Mouse (Mus musculus) embryonic stem cell, embryonic (primary cell): ENCODE results near the gene Rin2.

Experiments used
- CTCF ChIA-PET, 4 experiments: fragments of 300-600 bp in 2 of 4; fragments of 350-600 bp in 2 of 4; sonication (Branson Sonifier 250); formaldehyde crosslinking; loops; one replicate each; lab custom pipeline; 2022; ENCODE audit warnings: inconsistent platforms in 2 of 4; lab: Charles Lee
- POLR2A ChIA-PET, 4 experiments: fragments of 300-600 bp in 2 of 4; fragments of 350-600 bp in 2 of 4; sonication (Branson Sonifier 250); formaldehyde crosslinking; loops; one replicate each; lab custom pipeline; 2022; ENCODE audit warnings: antibody characterized with exemption in 4 of 4, inconsistent platforms in 1 of 4; lab: Charles Lee

The Rin2 gene

DNA sequence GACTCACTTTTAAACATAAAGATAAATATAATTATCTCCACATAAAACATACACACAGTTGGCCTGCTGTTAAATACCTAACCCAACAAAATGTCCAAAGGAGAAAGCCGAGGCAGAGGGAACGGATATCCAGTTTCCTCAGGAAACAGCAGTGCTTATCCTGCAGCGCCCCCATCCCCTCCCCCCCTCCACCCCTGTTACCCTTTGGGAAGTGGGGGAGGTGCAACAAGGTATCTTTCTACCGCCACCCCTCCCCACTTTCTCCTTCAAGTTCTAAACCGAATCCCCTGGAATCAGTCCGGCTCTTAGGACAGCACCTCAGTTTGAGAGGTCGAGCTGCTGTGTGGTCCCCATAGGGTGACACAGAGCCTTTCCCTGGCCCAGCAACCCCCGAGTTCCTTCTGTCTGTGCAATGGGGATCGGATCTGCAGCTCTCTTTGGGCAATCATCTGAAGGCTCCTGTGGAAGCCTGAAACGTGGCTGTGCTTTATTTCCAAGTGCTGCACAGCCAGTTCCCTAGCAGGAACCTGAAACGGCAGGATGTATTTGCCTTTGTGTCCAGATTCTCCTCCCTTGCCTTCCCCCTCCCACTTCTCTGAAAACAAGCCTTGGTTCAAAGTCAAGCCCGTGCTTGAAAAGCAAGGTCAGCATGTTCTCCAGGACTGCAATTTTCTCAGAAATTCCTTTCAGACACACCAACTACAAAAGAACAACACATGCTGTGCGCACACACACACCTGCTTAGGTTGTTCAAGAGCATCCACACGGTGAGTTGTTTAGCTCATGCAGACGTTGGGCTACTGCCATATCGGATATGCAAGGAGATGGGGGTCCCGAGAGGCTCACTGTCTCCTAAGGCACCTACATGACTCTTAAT, 209.3 kb downstream of the Rin2 start:
- CTCF ChIA-PET, result interaction anchor here in 3 of 4 experiments (0.7 to 1.1 kb wide), 4 partner anchors 10 to 51 kb away, joined by 3 read pairs; no protein-coding TSS in a partner anchor
- POLR2A ChIA-PET, result interaction anchor here (0.7 to 2.6 kb wide), 6 partner anchors 9 to 466 kb away, joined by 3 to 10 read pairs (median 5); no protein-coding TSS in a partner anchor

DNA sequence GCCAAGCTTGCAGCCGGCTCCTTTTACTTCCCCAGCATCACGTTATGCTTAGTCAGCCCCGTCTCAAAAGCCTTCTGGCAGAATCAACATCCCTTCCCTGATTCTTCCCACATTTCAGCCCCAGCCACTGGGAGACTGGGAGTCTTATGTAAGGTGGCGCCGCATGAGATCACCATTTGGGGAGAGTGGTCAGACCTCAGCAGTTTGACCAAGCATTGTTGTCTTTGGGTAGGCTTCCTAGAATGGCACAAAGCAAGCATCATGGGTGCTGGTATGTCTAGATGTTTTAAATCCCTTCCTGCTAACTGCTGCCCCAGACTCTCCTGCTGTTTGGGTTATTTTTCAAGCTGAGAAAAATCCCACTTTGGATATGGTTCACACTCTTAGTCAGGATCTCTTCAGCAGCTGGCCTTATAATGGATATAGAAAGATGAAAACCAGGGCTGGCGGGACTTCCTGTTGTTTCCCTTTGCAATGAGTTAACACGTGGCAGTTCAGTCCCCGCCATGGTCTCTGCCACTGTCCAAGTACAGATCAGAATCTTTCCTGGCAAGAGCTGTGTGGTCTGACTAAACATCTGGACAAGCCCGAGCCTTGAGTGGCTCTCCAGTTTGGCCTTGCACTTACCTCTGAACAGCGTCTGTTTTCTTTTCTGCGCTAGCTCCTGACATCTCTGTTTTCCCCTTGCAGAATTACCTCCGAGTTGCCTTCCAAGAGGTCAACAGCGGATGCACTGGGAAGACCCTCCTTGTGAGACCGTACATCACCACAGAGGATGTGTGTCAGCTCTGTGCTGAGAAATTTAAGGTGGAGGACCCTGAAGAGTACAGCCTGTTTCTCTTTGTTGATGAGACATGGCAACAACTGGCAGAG, 210.1 kb downstream of the Rin2 start:
- ChIA-PET CTCF (interaction anchor here in 3 of 4 experiments (0.7 to 1.1 kb wide), 3 partner anchors 10 to 25 kb away, joined by 3 read pairs; no protein-coding TSS in a partner anchor), POLR2A (interaction anchor here in 3 of 4 experiments (1.2 to 2.6 kb wide), 5 partner anchors 10 to 25 kb away, joined by 3 to 10 read pairs (median 3); no protein-coding TSS in a partner anchor)

DNA sequence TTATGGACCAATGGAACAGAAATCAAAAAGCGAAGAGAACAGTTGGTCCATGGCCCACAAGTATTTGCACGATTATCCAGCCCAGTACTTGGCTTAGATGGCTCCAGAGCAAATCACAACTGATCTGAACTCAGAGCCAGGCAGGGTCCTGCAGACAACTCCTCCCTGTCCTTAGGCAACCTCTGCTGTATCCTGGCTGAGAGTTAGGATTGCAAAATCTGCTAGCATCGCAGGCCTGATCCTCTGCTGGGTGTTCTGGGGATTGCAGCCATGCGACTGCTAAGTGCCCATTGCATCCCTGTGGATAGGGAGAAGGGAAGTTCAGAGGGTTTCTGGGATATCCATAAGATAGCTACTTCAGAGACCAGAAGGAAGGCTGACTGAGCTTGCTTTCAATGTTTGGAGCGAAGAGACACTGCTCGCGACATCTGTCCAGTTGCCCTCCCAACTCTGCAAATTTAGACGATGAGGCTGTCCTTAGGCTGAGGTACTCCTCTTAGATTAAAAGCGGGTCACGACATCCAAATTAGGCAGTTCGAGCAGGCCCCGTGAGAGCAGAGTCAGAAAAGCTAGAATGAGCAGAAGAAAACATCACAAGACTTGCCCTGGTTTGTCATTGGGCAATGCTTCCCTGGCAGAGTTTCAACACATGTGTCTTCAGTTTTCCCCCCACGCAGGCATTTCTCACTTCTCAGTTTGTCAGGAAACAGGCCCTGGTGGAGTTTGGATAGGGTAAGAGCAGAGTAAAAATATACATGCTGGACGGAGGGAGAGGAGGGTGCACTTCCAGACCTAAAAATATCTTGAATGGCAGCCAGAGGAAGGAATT, 213.1 kb downstream of the Rin2 start:
- CTCF ChIA-PET, result interaction anchor here in 2 of 4 experiments (0.6 to 1.3 kb wide), 3 partner anchors 94 to 303 kb away, joined by 3 read pairs; no protein-coding TSS in a partner anchor
- POLR2A ChIA-PET, result interaction anchor here in 1 of 4 experiments (1.2 to 2.3 kb wide), 2 partner anchors 10 to 28 kb away, joined by 3 to 6 read pairs; no protein-coding TSS in a partner anchor

GRCm38 (mm10) chr2:145888766-145889480, 213.9 kb downstream of the Rin2 start:
- POLR2A ChIA-PET, result interaction anchor here in 3 of 4 experiments (0.7 to 2.3 kb wide), 4 partner anchors 10 to 1476 kb away, joined by 3 to 6 read pairs (median 3); no protein-coding TSS in a partner anchor
- CTCF ChIA-PET, result interaction anchor here in 1 of 4 experiments (0.7 to 1.3 kb wide), 2 partner anchors 94 to 169 kb away, joined by 3 read pairs; no protein-coding TSS in a partner anchor

- CTCF ChIA-PET, result interaction anchor here in 1 of 4 experiments (1.9 kb wide), 1 partner anchor 9 kb away, joined by 6 read pairs; no protein-coding TSS in a partner anchor
- POLR2A ChIA-PET, result interaction anchor here in 2 of 4 experiments (0.8 to 1.1 kb wide), 2 partner anchors 8 to 21 kb away, joined by 3 read pairs; no protein-coding TSS in a partner anchor
Observed at GRCm38 (mm10) chr2:145890571-145890970, 215.6 kb downstream of the Rin2 start.

- ChIA-PET POLR2A (interaction anchor here in 1 of 4 experiments (0.6 to 1.1 kb wide), 2 partner anchors 10 to 31 kb away, joined by 3 read pairs; no protein-coding TSS in a partner anchor), CTCF (no interaction called here)
Observed at GRCm38 (mm10) chr2:145893756-145894155, 218.7 kb downstream of the Rin2 start.

- ChIA-PET CTCF (interaction anchor here (0.5 to 1.0 kb wide), 5 partner anchors 15 to 196 kb away, joined by 3 to 4 read pairs (median 3); no protein-coding TSS in a partner anchor), POLR2A (interaction anchor here in 2 of 4 experiments (0.8 to 1.6 kb wide), 3 partner anchors 8 to 12 kb away, joined by 3 read pairs; no protein-coding TSS in a partner anchor)
Observed at GRCm38 (mm10) chr2:145898106-145898505, 223.1 kb downstream of the Rin2 start.

DNA sequence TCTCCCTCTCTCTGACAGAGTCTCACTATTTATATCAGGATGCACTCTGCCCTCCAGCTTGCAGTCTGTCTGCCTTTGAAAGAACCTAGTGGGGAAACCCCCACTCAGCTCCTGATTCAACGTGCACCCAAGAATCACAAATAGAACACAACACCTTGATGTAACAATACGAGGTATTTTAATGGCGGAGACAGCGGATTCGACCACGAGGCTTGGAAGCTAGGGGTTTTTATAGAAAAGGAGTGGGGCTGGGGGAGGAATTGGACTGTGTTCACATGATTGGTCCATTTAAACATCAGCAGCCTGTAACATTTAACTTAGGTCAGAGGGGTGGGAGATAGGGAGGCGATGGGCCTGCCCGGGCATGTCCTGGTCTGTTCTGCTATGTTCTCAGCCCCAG, 225.3 kb downstream of the Rin2 start:
- POLR2A ChIA-PET, result interaction anchor here in 3 of 4 experiments (0.7 to 1.5 kb wide), 4 partner anchors 9 to 1112 kb away, joined by 3 to 5 read pairs (median 3); partner anchors contain the start of gene Xrn2 (in 1 of the 3)
- CTCF ChIA-PET, result interaction anchor here in 1 of 4 experiments (0.6 kb wide), 1 partner anchor 1364 kb away, joined by 3 read pairs; no protein-coding TSS in a partner anchor

DNA sequence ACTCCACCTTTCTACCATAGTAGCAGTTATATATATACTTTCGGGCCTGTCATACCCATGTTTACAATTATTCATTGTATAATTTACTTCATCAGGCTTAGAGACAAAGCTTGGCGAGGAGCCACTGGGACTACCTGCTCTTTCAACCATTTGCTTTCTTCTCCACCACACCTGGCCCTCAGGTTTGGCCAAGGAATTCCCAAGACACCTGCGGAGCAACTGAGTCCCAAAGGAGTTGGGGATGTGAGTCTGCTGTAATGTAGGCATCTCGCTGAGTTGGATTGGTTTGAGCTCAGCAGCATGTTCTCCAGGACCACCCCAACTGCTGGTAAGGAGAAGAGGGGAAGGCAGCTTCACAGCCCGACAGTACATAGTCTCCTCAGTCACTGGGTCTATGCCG, 226.8 kb downstream of the Rin2 start, which contains the start of gene Naa20:
Gene Naa20, plus strand, starts transcription at position 239 of the 400 bp plus-strand sequence.
- ChIA-PET CTCF (no interaction called here), POLR2A (interaction anchor here in 1 of 4 experiments (1.4 kb wide), 1 partner anchor 21 kb away, joined by 3 read pairs; no protein-coding TSS in a partner anchor)

GRCm38 (mm10) chr2:145903061-145903901, 228.3 kb downstream of the Rin2 start:
- POLR2A ChIA-PET, result interaction anchor here (0.7 to 1.9 kb wide), 16 partner anchors 8 to 1109 kb away, joined by 3 to 10 read pairs (median 3); no protein-coding TSS in a partner anchor
- CTCF ChIA-PET, result interaction anchor here (0.5 to 1.9 kb wide), 11 partner anchors 10 to 1510 kb away, joined by 3 to 6 read pairs (median 3); no protein-coding TSS in a partner anchor

DNA sequence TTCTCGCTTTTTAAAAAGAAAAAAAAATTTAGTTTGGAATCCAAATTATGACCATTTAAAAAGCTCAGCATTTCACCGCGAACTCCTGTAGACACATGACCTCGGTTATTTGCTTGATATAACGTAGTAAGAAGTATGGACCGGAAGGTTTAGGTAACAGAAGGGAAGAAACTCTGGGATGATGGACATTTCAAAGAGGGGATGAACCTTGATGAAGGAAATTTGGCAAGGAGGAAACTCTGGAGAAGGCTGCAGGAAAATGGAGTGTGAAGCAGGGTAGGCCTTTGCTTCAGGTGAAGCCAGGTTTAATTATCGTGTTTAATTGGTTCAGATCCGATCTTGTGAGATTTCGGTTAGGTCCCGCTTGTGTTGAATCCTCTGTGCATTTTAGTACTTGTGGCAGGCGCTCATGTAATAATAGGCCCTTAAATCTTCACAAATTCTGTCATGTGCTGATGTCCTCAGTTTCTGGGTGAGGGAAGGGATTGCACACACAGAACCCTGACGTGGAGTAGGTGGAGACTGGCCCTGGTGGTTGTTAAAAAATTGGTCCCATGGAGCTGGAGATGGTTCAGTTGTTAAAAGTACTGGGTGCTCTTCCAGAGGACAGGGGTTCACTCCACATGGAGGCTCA, 229.1 kb downstream of the Rin2 start:
- POLR2A ChIA-PET, result interaction anchor here (0.7 to 1.9 kb wide), 11 partner anchors 9 to 1108 kb away, joined by 3 to 10 read pairs (median 4); no protein-coding TSS in a partner anchor

GRCm38 (mm10) chr2:145905156-145905555, 230.1 kb downstream of the Rin2 start:
- CTCF ChIA-PET, result interaction anchor here in 1 of 4 experiments (0.7 kb wide), 1 partner anchor 631 kb away, joined by 3 read pairs; no protein-coding TSS in a partner anchor
- POLR2A ChIA-PET, result no interaction called here

More for the DNA sequence above, 229.1 kb downstream of the Rin2 start:
- CTCF ChIA-PET, result interaction anchor here in 1 of 4 experiments (0.7 to 1.9 kb wide), 6 partner anchors 13 to 511 kb away, joined by 3 to 6 read pairs (median 4); no protein-coding TSS in a partner anchor

DNA sequence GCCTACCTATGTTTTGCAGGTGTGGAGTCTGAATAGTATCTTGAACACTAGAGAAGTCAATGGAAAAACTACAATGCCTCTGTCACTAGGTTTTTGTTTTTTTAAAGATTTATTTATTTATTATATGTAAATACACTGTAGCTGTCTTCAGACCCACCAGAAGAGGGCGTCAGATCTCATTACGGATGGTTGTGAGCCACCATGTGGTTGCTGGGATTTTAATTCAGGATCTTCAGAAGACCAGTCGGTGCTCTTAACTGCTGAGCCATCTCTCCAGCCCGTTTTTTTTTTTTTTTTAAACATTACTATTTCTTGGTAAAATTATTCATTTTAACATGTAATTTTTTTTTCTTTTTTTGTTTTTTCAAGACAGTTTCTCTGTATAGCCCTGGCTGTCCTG, 230.9 kb downstream of the Rin2 start:
- ChIA-PET CTCF (interaction anchor here in 3 of 4 experiments (0.7 kb wide), 6 partner anchors 23 to 1328 kb away, joined by 3 to 16 read pairs (median 5); no protein-coding TSS in a partner anchor), POLR2A (interaction anchor here in 1 of 4 experiments (0.7 kb wide), 2 partner anchors 496 to 1126 kb away, joined by 3 read pairs; no protein-coding TSS in a partner anchor)
